Mouse (Mus musculus) naive thymus-derived CD4-positive, alpha-beta T cell, adult 5 months (primary cell): ENCODE results near the gene Clec5a. TPM values are rescaled to one million over a fixed set of nuclear protein-coding genes. Genes with fewer than 3 reads are reported as not detected.

Experiments used
- polyA plus RNA-seq: library from polyadenylated mRNA; unstranded; fragments of 100-300 nt; shearing (Covaris generic); gene quantifications from one replicate; pipeline ENCODE4 v1.2.1, GENCODE M21; 2017

The Clec5a gene
- not detected for polyA plus RNA-seq

DNA sequence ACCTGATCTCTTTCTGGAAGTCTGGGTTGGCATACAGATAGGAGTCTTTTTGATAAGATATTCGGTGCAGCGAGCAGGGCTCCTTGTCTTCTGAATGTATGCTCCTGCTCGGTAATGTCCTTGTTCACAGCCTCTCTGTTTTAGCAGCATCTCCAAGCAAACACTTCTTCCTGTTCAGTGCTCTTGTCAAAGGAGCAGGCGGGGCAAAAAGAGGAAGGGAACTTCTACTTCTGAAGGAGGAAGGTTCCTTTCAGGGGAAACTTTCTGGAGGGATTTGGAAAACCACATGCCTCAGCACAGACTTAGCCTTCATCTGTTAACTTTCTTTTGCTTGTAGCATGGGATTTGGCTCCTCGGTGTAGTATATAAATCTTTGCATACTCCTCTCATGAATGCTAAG lies at the start of gene Clec5a:
TSS of gene Clec5a (minus strand) at position 177 of the 400 bp plus-strand sequence.

DNA sequence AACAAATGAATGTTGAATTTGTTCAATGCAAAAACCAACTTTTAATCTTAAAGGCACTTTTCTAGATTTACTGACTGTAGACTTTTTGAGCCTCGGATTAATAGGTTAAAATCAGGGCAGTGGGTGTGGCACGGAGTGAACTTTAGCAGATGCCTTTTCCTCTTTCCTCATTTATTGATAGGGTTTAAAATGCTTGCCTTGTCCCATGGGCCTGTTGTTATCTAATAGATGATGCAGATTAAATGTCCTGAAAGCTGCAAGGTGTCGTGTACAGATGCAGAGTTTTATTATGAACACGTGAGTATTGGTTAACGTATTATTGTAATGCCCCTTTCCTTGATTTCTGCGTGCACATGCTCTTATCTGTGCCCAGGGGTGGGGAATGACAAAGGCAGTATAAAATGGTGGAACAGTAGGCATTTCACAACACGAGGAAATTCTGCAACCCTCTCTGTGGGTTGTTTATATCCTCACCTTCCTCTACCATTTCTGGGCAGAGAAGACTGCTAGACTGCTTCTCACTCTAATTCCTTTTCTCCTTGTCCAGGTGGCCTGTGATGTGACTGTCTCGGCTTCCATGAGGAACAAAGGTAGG lies 42.9 kb upstream of the Clec5a start, which contains the start of gene Mgam:
TSS of gene Mgam (plus strand) at position 426 of the 595 bp plus-strand sequence.

DNA sequence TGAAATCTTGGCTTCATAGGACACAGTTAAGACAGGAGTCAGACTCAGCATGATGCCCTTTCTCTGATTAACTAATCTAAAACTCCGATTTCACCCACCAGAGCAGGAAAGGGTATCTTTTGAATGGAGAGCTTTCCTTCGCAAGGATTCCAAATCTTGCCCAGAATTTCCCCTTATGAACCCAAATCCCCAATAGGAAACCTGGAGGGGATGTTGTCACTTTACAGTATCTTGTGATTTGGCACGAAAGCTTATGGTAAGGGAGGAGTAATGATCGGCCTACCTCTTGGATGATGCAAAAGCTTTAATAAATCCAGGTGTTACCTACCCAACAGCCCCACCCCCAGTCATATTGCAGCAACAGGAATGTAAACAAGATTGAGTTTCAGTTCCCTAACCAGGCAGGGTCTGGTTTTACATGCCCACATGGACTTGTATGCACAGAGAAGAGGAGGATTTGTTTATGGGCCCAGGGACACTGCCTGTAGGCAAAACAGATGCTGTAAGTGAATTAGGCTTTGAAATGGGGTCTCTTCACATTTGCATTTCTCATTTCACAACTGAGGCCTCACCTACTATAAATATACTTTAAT lies 27.7 kb upstream of the Clec5a start, which contains the start of gene Tas2r138:
TSS of gene Tas2r138 (minus strand) at position 51 of the 593 bp plus-strand sequence.

DNA sequence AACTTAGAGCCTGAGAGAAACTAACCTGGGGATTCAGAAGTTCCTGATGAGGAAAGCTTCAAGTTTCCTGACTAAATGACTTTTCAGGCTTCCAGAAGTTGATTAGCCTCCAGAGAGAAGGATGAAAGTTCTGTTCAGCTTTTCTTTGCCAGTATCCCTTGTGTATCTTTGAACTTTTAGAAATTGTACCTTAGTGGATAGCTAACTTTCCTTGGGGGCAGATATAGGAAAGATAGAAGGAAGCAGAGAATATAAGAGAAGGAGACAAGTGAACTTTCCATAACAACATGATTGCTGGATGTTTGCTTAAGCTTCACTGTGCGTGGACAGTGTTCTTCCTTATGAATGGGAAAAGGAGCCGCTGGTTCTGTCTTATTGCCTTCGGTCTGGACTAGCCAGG lies 16.4 kb downstream of the Clec5a start, which contains the start of gene Olfr460:
TSS of gene Olfr460 (plus strand) at position 301 of the 400 bp plus-strand sequence.

DNA sequence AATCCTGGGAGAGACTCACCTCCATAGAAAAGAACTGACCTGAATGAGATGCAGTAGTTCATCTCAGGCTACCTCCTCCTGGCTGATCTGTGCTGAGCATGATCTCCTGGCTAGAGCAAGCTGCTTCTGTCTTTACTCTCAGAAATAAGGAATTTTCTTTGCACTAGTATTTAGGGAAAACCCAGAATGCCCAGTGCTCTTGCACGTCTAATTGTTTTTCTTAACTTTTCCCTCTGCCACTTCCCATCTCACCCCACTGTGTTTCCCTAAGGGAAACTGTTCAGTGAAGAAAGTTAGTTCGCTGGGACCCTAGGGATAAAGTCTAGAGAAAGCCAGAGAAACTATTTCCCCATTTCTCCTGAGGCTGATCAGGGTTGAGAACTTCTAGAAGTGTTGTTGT lies 30.7 kb downstream of the Clec5a start, which contains the start of gene Olfr461:
TSS of gene Olfr461 (minus strand) at position 101 of the 400 bp plus-strand sequence.

Other genes starting within 250 kb of the Clec5a start
- gene E330009J07Rik, start 149.7 kb downstream of the Clec5a start, polyA plus RNA-seq, result 32.2 TPM
- not detected for gene Wee2, start 146.7 kb downstream of the Clec5a start, polyA plus RNA-seq
- gene Ssbp1, start 114.5 kb downstream of the Clec5a start, polyA plus RNA-seq, result 67.7 TPM
- gene Tas2r137, start 94.6 kb downstream of the Clec5a start, polyA plus RNA-seq, result not detected
- gene Tas2r108, start 92.3 kb downstream of the Clec5a start, polyA plus RNA-seq, result not detected
- gene Prss37, start 66.3 kb downstream of the Clec5a start, polyA plus RNA-seq, result not detected
- gene Olfr461, start 30.8 kb downstream of the Clec5a start, polyA plus RNA-seq, result not detected
- gene Olfr460, start 16.3 kb downstream of the Clec5a start, polyA plus RNA-seq, result not detected
- not detected for gene Tas2r138, start 27.5 kb upstream of the Clec5a start, polyA plus RNA-seq
- 0.15 TPM for gene Mgam, start 43.0 kb upstream of the Clec5a start, polyA plus RNA-seq